Comparison of ENCODE assay signal across 14 mouse cellular contexts in genomic region chr16:11494895-11495294, GRCm38 (mm10).
DNase-seq lines count a peak whose midpoint lies in the region; ATAC-seq lines count a peak whose summit lies in the region.
"Had no signal": no experiment of that assay in that cellular context is flagged by ENCODE, and none has a peak within 500 bp of the region (broad histone marks: within the 10 kb centered on the region; RNA-seq: fewer than 3 reads in every experiment).

No protein-coding gene starts in this region.

- no peaks in the 10 kb centered on the region for H3K27me3 ChIP-seq in kidney, embryonic 16.5 days (ENCODE audit: insufficient read depth, low read length)
- H3K27me3 ChIP-seq in kidney, embryonic 14.5 days (ENCODE audit: control insufficient read depth, insufficient read depth, low read length), result no peaks in the 10 kb centered on the region
- no peaks in the 10 kb centered on the region for H3K27me3 ChIP-seq in splenic B cell, adult 2 months (ENCODE audit: control insufficient read depth, insufficient read depth, low read length, poor library complexity, severe bottlenecking)
- H3K27me3 ChIP-seq: hindbrain, embryonic 13.5 days had no signal

- no peak overlapping the region for H3K27ac ChIP-seq in kidney, embryonic 16.5 days (ENCODE audit: low read length)
- H3K27ac ChIP-seq in kidney, embryonic 14.5 days (ENCODE audit: low read depth, low read length), result no peak overlapping the region
- H3K27ac ChIP-seq: forebrain, embryonic 10.5 days; hindbrain, embryonic 13.5 days had no signal

- DNase-seq in A20 (ENCODE audit: low read depth, low spot score), result peak; percentile 87
- peak; percentile 56 to 57 for DNase-seq in cerebellum, adult 18-20 months
- peak; percentile 31 for DNase-seq in splenic B cell, adult 2 months (ENCODE audit: low read depth, low spot score)
- DNase-seq in lung, postnatal 36 days, result no peak
- DNase-seq in Muller cell, postnatal 12 days (ENCODE audit: inconsistent ontology term), result no peak
- DNase-seq: adrenal gland, postnatal 36 days; heart, adult 11 months; kidney, adult 2 months; lung, adult 2 months had no signal

- H3K4me3 ChIP-seq in kidney, embryonic 16.5 days (ENCODE audit: low read length), result no peak overlapping the region
- no peak overlapping the region for H3K4me3 ChIP-seq in kidney, embryonic 14.5 days (ENCODE audit: low read length)
- H3K4me3 ChIP-seq: forebrain, embryonic 10.5 days; hindbrain, embryonic 13.5 days; megakaryocyte, embryonic 14.5 days had no signal

- WGBS in kidney, embryonic 16.5 days, result 27% methylated on average over 7 of the region's 7 CpGs
- WGBS in kidney, embryonic 14.5 days, result 27% methylated on average over 7 of the region's 7 CpGs

- peaks cover 18% of the 10 kb centered on the region for H3K4me1 ChIP-seq in kidney, embryonic 16.5 days (ENCODE audit: insufficient read depth, low read length)
- peaks cover 6% of the 10 kb centered on the region for H3K4me1 ChIP-seq in kidney, embryonic 14.5 days (ENCODE audit: control insufficient read depth, insufficient read depth, low read length)

- no peaks in the 10 kb centered on the region for H3K36me3 ChIP-seq in kidney, embryonic 16.5 days (ENCODE audit: insufficient read depth, low read length)
- H3K36me3 ChIP-seq in kidney, embryonic 14.5 days (ENCODE audit: control insufficient read depth, insufficient read depth, low read length), result no peaks in the 10 kb centered on the region
- no peaks in the 10 kb centered on the region for H3K36me3 ChIP-seq in splenic B cell, adult 2 months (ENCODE audit: control insufficient read depth, insufficient read depth, low read length, poor library complexity, severe bottlenecking)
- H3K36me3 ChIP-seq: forebrain, embryonic 10.5 days had no signal

- H3K4me2 ChIP-seq in kidney, embryonic 16.5 days (replicated peaks; ENCODE audit: low read depth, low read length), result no peak overlapping the region
- no peak overlapping the region for H3K4me2 ChIP-seq in kidney, embryonic 14.5 days (replicated peaks; ENCODE audit: low read depth, low read length)
- H3K4me2 ChIP-seq: hindbrain, embryonic 13.5 days had no signal

- 0 out of 2 replicates have a peak overlapping the region, but pooled peaks have one; percentile 18 for H3K9ac ChIP-seq in kidney, embryonic 16.5 days (replicated peaks; ENCODE audit: low read length)
- no peak overlapping the region for H3K9ac ChIP-seq in kidney, embryonic 14.5 days (ENCODE audit: low read depth, low read length)
- H3K9ac ChIP-seq: hindbrain, embryonic 13.5 days had no signal

- H3K9me3 ChIP-seq in kidney, embryonic 16.5 days (ENCODE audit: low read length), result no peaks in the 10 kb centered on the region
- no peaks in the 10 kb centered on the region for H3K9me3 ChIP-seq in kidney, embryonic 14.5 days (ENCODE audit: control insufficient read depth, low read length)
- H3K9me3 ChIP-seq: forebrain, embryonic 10.5 days; hindbrain, embryonic 13.5 days; megakaryocyte, embryonic 14.5 days had no signal

- peak; percentile 27; the same call in 1 of the 2 replicates for ATAC-seq in kidney, embryonic 16.5 days (ENCODE audit: low FRiP score, low TSS enrichment)
- ATAC-seq in kidney, embryonic 14.5 days (ENCODE audit: low FRiP score, low TSS enrichment), result no peak

Comparison
In these comparisons a context has a peak if more than half of its experiments do, and no peak if none do; other contexts are left out.
1. DNase-seq: peak in A20 (single experiment), cerebellum, adult 18-20 months (2 of 2) and splenic B cell, adult 2 months (single experiment); none in lung, postnatal 36 days (single experiment) and Muller cell, postnatal 12 days (single experiment).